Mouse (Mus musculus): Measurements from ENCODE around the gene Dppa1.
"Not testable (repeated sequence)": the region's sequence is repeated elsewhere in the genome, so short reads cannot be mapped to it uniquely, and the experiment has no call there.

Gene Dppa1

GRCm38 (mm10) chr11:46629211-46629795 lies at the start of gene Dppa1:
Gene Dppa1 (minus strand): TSS chr11:46629261.
- DNase-seq (ENCODE audit: low read depth in 2 of 2, low spot score in 2 of 2) = no peak

- no peak for DNase-seq (ENCODE audit: low read depth in 2 of 2, low spot score in 2 of 2)
Measured at GRCm38 (mm10) chr11:46667938-46668337, 38.9 kb upstream of the Dppa1 start.

GRCm38 (mm10) chr11:46667105-46667504 lies 38.0 kb upstream of the Dppa1 start:
- DNase-seq (ENCODE audit: low read depth in 2 of 2, low spot score in 2 of 2) = no peak

GRCm38 (mm10) chr11:46665599-46666522 lies 36.8 kb upstream of the Dppa1 start:
- no peak for DNase-seq (ENCODE audit: low read depth in 2 of 2, low spot score in 2 of 2)

- DNase-seq (ENCODE audit: low read depth in 2 of 2, low spot score in 2 of 2) = no peak
Measured at GRCm38 (mm10) chr11:46663215-46663614, 34.2 kb upstream of the Dppa1 start.

GRCm38 (mm10) chr11:46652476-46652875 lies 23.4 kb upstream of the Dppa1 start:
- no peak for DNase-seq (ENCODE audit: low read depth in 2 of 2, low spot score in 2 of 2)

GRCm38 (mm10) chr11:46649655-46650054 lies 20.6 kb upstream of the Dppa1 start:
- not testable (repeated sequence) for DNase-seq (ENCODE audit: low read depth in 2 of 2, low spot score in 2 of 2)

GRCm38 (mm10) chr11:46644824-46645223 lies 15.8 kb upstream of the Dppa1 start:
- no peak for DNase-seq (ENCODE audit: low read depth in 2 of 2, low spot score in 2 of 2)

GRCm38 (mm10) chr11:46636568-46636967 lies 7.5 kb upstream of the Dppa1 start:
- DNase-seq (ENCODE audit: low read depth in 2 of 2, low spot score in 2 of 2) = no peak

GRCm38 (mm10) chr11:46635516-46635915 lies 6.5 kb upstream of the Dppa1 start:
- not testable (repeated sequence) for DNase-seq (ENCODE audit: low read depth in 2 of 2, low spot score in 2 of 2)

GRCm38 (mm10) chr11:46631635-46632034 lies 2.6 kb upstream of the Dppa1 start:
- no peak for DNase-seq (ENCODE audit: low read depth in 2 of 2, low spot score in 2 of 2)

- no peak for DNase-seq (ENCODE audit: low read depth in 2 of 2, low spot score in 2 of 2)
Measured at GRCm38 (mm10) chr11:46620414-46621168, 8.5 kb downstream of the Dppa1 start.

- DNase-seq (ENCODE audit: low read depth in 2 of 2, low spot score in 2 of 2) = no peak
Measured at GRCm38 (mm10) chr11:46619929-46620328, 9.1 kb downstream of the Dppa1 start.

GRCm38 (mm10) chr11:46592416-46592815 lies 36.6 kb downstream of the Dppa1 start:
- no peak for DNase-seq (ENCODE audit: low read depth in 2 of 2, low spot score in 2 of 2)

- DNase-seq (ENCODE audit: low read depth in 2 of 2, low spot score in 2 of 2) = no peak
Measured at GRCm38 (mm10) chr11:46582741-46583140, 46.3 kb downstream of the Dppa1 start.

GRCm38 (mm10) chr11:46580428-46580827 lies 48.6 kb downstream of the Dppa1 start:
- no peak for DNase-seq (ENCODE audit: low read depth in 2 of 2, low spot score in 2 of 2)

- no peak for DNase-seq (ENCODE audit: low read depth in 2 of 2, low spot score in 2 of 2)
Measured at GRCm38 (mm10) chr11:46578771-46579281, 50.2 kb downstream of the Dppa1 start.

- DNase-seq (ENCODE audit: low read depth in 2 of 2, low spot score in 2 of 2) = no peak
Measured at GRCm38 (mm10) chr11:46571327-46571726, 57.7 kb downstream of the Dppa1 start, which contains the start of gene BC053393. Gene BC053393 (plus strand): TSS chr11:46571536.

- no peak for DNase-seq (ENCODE audit: low read depth in 2 of 2, low spot score in 2 of 2)
Measured at GRCm38 (mm10) chr11:46569107-46569506, 60.0 kb downstream of the Dppa1 start.

- DNase-seq (ENCODE audit: low read depth in 2 of 2, low spot score in 2 of 2) = no peak
Measured at GRCm38 (mm10) chr11:46565967-46566366, 63.1 kb downstream of the Dppa1 start.

GRCm38 (mm10) chr11:46564671-46565070 lies 64.4 kb downstream of the Dppa1 start:
- no peak for DNase-seq (ENCODE audit: low read depth in 2 of 2, low spot score in 2 of 2)

All from CD8-positive naive resting alpha-beta T cell, adult 2 months (primary cell).